Mouse (Mus musculus) liver, postnatal 0 days (tissue): ENCODE measurements at regions not wholly inside any gene's neighbourhood (a gene's known extent, or its start where the extent isn't known, plus 50 kb on each side); places are given as distances from the start of the nearest gene placed in this dataset.

ENCODE experiments used
- CTCF ChIP-seq: sonication (generic); IDR thresholded peaks from 2 replicates; pipeline ENCODE4 v1.5.1; 2016; ENCODE audit warnings: antibody characterized with exemption, low read depth
- EP300 ChIP-seq: IDR thresholded peaks from 2 replicates; pipeline ENCODE4 v1.6.1; 2016; ENCODE audit warnings: antibody characterized with exemption, low read depth, mild to moderate bottlenecking

DNA sequence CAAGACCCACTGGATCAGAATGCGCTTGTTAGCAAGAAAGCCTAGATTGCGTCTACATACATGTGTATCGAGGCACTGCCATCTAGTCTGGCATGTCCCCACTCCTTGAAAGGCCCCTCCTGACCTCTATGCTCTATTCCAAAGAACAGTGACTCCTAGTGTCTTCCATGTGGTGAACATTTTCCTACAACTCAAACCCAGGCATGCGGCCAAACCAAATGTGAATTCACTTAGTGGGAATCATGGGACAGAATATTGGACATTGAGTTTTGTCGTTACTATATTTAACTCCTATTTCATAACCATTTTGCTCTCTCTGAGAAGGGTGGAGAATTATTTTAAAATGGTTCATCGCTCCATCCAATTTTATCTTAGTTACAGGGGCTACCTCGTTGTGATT lies 196.7 kb downstream of the Cd47 start:
- TF ChIP-seq CTCF: no peak
- no peak for TF ChIP-seq EP300
